Mouse (Mus musculus): ENCODE data around the gene Cpeb3. TPM values are rescaled to one million over a fixed set of nuclear protein-coding genes. Genes with fewer than 3 reads are reported as not detected.

The Cpeb3 gene
- polyA plus RNA-seq, 1 experiment from 2014 or later = 16.1 TPM

DNA sequence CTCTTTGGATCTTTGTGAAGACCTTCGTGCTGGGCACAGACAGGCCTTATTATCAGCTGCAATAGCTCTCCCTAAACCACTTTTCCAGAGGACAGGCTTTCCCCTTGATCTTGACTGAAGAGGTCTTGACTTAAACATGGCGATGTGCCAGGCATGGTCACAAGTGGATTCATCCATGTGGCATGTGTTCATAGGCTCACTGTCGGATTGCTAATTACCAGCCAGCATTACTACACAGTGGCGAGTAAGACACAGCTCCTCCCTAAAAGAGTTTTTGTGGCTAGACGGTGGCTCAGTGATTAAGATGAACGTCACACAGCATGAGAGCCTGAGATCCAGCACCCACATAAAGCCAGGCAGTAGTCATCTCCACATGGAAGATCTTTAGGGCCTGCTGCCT, 178.6 kb downstream of the Cpeb3 start:
- no peaks in the 10 kb centered on the region for H3K36me3 ChIP-seq (ENCODE audit: inconsistent target)
- H3K27ac ChIP-seq = no peak overlapping the region
- no peaks in the 10 kb centered on the region for H3K79me2 ChIP-seq (ENCODE audit: inconsistent target)
- no peak overlapping the region for H3K4me3 ChIP-seq (ENCODE audit: inconsistent target)
- 93% methylated on average over 6 of the region's 6 CpGs for WGBS (ENCODE audit: missing documents)

GRCm38 (mm10) chr19:37026408-37026807, 182.0 kb downstream of the Cpeb3 start:
- Histone ChIP-seq H3K36me3 (ENCODE audit: inconsistent target) (no peaks in the 10 kb centered on the region), H3K79me2 (ENCODE audit: inconsistent target) (no peaks in the 10 kb centered on the region), H3K27ac (no peak overlapping the region), H3K4me3 (ENCODE audit: inconsistent target) (no peak overlapping the region)
- 77% methylated on average over 11 of the region's 11 CpGs for WGBS (ENCODE audit: missing documents)

DNA sequence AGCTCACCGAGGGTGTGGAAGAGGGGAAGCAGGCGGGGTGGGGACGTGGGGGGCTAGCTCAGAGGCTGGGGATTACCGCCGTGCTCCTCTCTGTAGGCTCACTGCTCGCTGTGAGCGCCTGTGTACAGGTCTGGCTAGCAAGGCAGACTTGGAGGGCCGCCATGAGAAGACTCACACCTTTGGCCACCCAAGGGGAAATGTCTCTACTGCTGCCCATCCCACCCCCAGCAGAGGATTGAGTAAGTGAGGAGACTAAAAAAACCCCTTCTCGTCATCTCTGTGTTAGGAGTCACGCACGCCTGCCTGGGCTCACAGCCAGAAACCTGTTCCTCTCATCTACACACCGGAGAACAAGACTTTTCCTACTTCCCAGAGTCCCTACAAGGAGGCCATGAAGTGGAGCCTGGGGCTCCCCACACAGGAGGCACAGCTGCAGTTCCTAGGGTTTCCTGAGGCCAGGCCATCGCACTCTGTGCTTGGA, 182.5 kb downstream of the Cpeb3 start:
- Histone ChIP-seq H3K4me3 (ENCODE audit: inconsistent target) (no peak overlapping the region), H3K36me3 (ENCODE audit: inconsistent target) (no peaks in the 10 kb centered on the region), H3K79me2 (ENCODE audit: inconsistent target) (no peaks in the 10 kb centered on the region), H3K27ac (no peak overlapping the region)
- WGBS (ENCODE audit: missing documents) = 85% methylated on average over 13 of the region's 13 CpGs

DNA sequence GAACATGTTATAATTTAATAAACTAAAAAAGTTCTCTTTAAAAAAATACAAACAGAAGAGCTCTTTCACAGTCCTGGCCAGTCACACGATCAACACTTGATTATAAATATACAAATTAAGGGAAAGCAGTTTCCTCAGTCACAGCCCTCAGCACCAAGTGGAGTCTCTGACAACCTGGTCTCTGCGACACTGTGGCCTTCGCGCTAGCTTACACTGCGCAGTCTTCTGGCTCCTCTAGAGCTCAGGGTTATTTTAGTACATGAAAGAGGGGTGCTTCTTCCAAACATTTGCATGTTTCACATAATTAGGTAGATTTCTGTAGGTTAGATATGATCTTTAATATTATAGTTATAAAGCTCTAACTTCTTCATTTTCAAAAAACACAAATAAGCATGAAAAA, 186.3 kb downstream of the Cpeb3 start:
- Histone ChIP-seq H3K4me3 (ENCODE audit: inconsistent target) (no peak overlapping the region), H3K36me3 (ENCODE audit: inconsistent target) (no peaks in the 10 kb centered on the region), H3K79me2 (ENCODE audit: inconsistent target) (no peaks in the 10 kb centered on the region), H3K27ac (no peak overlapping the region)
- WGBS (ENCODE audit: missing documents) = 100% methylated on average over 5 of the region's 5 CpGs

GRCm38 (mm10) chr19:37020951-37021350, 187.4 kb downstream of the Cpeb3 start:
- Histone ChIP-seq H3K4me3 (ENCODE audit: inconsistent target) (no peak overlapping the region), H3K27ac (no peak overlapping the region), H3K36me3 (ENCODE audit: inconsistent target) (no peaks in the 10 kb centered on the region), H3K79me2 (ENCODE audit: inconsistent target) (no peaks in the 10 kb centered on the region)
- 90% methylated on average over 5 of the region's 11 CpGs for WGBS (ENCODE audit: missing documents)

- no peak overlapping the region for H3K27ac ChIP-seq
- H3K36me3 ChIP-seq (ENCODE audit: inconsistent target) = no peaks in the 10 kb centered on the region
- H3K79me2 ChIP-seq (ENCODE audit: inconsistent target) = no peaks in the 10 kb centered on the region
- no peak overlapping the region for H3K4me3 ChIP-seq (ENCODE audit: inconsistent target)
- 88% methylated on average over 5 of the region's 5 CpGs for WGBS (ENCODE audit: missing documents)
These were observed 187.9 kb downstream of the Cpeb3 start for GRCm38 (mm10) chr19:37020531-37020930.

- Histone ChIP-seq H3K36me3 (ENCODE audit: inconsistent target) (no peaks in the 10 kb centered on the region), H3K4me3 (ENCODE audit: inconsistent target) (peak overlapping the region; percentile 10; the same call in 1 of the 2 replicates), H3K79me2 (ENCODE audit: inconsistent target) (no peaks in the 10 kb centered on the region), H3K27ac (no peak overlapping the region)
- WGBS (ENCODE audit: missing documents) = 76% methylated on average over 3 of the region's 5 CpGs
These were observed 189.5 kb downstream of the Cpeb3 start for GRCm38 (mm10) chr19:37018931-37019330.

DNA sequence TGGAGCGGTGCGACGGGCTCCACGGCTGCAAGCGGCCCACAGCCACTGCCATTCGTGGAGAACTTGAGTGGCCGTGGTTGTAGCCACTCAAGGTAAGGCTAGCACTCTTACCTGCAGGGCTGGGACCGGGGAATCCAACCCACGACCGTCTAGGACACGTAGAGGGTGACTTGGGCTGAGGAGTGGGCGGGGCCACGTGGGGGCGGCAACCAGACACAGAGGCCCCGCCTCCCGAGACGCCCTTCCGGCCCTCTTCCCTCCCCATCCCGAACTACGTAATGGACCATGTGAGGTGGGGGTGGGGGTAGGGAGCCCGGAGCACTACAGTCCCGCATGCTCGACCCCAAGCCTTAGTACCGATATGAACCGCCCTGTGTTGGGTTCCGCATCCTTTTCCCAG, 190.0 kb downstream of the Cpeb3 start:
- no peak overlapping the region for H3K27ac ChIP-seq
- H3K79me2 ChIP-seq (ENCODE audit: inconsistent target) = no peaks in the 10 kb centered on the region
- 27% methylated on average over 22 of the region's 26 CpGs for WGBS (ENCODE audit: missing documents)
- peak overlapping the region; percentile 10; the same call in 1 of the 2 replicates for H3K4me3 ChIP-seq (ENCODE audit: inconsistent target)
- H3K36me3 ChIP-seq (ENCODE audit: inconsistent target) = no peaks in the 10 kb centered on the region

GRCm38 (mm10) chr19:37016890-37017289, 191.5 kb downstream of the Cpeb3 start:
- Histone ChIP-seq H3K79me2 (ENCODE audit: inconsistent target) (no peaks in the 10 kb centered on the region), H3K27ac (no peak overlapping the region), H3K4me3 (ENCODE audit: inconsistent target) (no peak overlapping the region), H3K36me3 (ENCODE audit: inconsistent target) (peaks cover 4% of the 10 kb centered on the region; the same call in 1 of the 2 replicates)
- 95% methylated on average over 6 of the region's 6 CpGs for WGBS (ENCODE audit: missing documents)

GRCm38 (mm10) chr19:37014173-37014939, 194.0 kb downstream of the Cpeb3 start:
- Histone ChIP-seq H3K27ac (no peak overlapping the region), H3K79me2 (ENCODE audit: inconsistent target) (no peaks in the 10 kb centered on the region), H3K4me3 (ENCODE audit: inconsistent target) (no peak overlapping the region), H3K36me3 (ENCODE audit: inconsistent target) (peaks cover 28% of the 10 kb centered on the region)
- 99% methylated on average over 8 of the region's 8 CpGs for WGBS (ENCODE audit: missing documents)

DNA sequence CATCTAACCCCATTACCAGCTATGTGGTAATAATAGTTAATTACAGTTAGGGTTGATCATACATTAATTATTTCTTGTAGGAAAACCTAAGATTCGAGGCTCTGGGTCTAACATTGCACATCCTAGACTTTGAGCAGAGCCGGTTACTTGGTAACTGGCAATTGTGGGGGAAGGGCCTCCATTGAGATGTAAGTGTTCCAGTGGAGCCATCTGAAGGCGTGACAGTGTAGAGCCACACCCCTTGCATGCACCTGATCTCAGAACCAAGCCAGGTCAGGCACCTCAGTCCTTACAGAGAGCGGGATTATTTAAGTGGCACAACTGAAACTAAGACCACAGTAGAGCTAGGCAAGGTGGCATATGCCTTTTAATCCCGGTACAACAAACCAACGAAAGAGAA, 194.9 kb downstream of the Cpeb3 start:
- H3K27ac ChIP-seq = no peak overlapping the region
- H3K79me2 ChIP-seq (ENCODE audit: inconsistent target) = no peaks in the 10 kb centered on the region
- H3K36me3 ChIP-seq (ENCODE audit: inconsistent target) = peaks cover 37% of the 10 kb centered on the region
- WGBS (ENCODE audit: missing documents) = 89% methylated on average over 6 of the region's 6 CpGs
- no peak overlapping the region for H3K4me3 ChIP-seq (ENCODE audit: inconsistent target)

DNA sequence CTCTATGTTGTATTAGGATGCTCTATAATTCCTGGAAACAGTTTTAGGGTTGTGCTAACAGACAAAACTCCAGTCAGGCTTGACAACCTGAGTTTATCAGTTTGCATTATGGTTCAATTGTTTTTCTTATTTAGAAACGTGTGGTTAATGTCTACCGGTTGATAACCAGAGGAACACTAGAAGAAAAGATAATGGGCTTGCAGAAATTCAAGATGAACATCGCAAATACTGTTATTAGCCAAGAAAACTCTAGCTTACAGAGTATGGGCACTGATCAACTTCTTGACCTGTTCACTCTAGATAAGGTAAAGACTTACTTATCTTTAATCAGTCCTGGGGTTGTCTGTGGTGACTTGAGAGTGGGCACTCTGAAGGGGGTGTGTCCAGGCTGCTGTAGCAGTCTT, 198.5 kb downstream of the Cpeb3 start:
- peaks cover 65% of the 10 kb centered on the region for H3K36me3 ChIP-seq (ENCODE audit: inconsistent target)
- 90% methylated on average over 3 of the region's 3 CpGs for WGBS (ENCODE audit: missing documents)
- H3K79me2 ChIP-seq (ENCODE audit: inconsistent target) = no peaks in the 10 kb centered on the region

DNA sequence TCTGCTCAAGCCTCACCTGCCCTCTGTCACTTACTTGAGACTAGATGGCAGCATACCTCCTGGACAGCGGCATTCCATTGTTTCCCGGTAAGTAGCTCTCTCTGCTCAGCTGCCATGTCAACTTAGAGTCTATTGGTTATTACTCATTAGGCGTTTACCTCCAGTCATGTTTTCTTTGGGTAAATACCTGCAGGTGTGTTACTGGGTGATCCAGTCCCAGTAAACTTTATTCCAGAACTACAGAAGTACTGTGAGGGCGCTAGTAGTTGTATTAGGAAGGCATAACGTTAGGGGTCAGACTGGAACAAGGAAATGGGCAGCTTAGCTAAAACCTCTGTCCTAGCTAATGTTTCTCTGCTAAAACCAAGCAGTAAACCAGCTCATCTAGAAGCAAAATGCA, 203.8 kb downstream of the Cpeb3 start:
- peaks cover 87% of the 10 kb centered on the region for H3K36me3 ChIP-seq (ENCODE audit: inconsistent target)
- H3K27ac ChIP-seq = no peak overlapping the region
- H3K79me2 ChIP-seq (ENCODE audit: inconsistent target) = no peaks in the 10 kb centered on the region
- 100% methylated on average over 5 of the region's 5 CpGs for WGBS (ENCODE audit: missing documents)
- no peak overlapping the region for H3K4me3 ChIP-seq (ENCODE audit: inconsistent target)

More for the DNA sequence above, 198.5 kb downstream of the Cpeb3 start:
- no peak overlapping the region for H3K4me3 ChIP-seq (ENCODE audit: inconsistent target)
- no peak overlapping the region for H3K27ac ChIP-seq
